Mouse (Mus musculus) hindbrain, embryonic 16.5 days (tissue): ENCODE data around the gene Elovl6. TPM values are rescaled to one million over a fixed set of nuclear protein-coding genes. Genes with fewer than 3 reads are reported as not detected.

ENCODE experiments used
- ATAC-seq: fragments of 200-750 bp; cut with Nextera tagmentation; 2 replicates; pipeline ENCODE4 v1.8.0; 2017; ENCODE audit warnings: moderate TSS enrichment, moderate library complexity
- H3K27ac ChIP-seq: fragments of 300-500 bp; sonication (generic); 2 replicates; pipeline ENCODE4 v1.5.1; 2014; ENCODE audit warnings: low read depth, mild to moderate bottlenecking, control low read depth, low read length, moderate library complexity
- H3K27me3 ChIP-seq: fragments of 300-500 bp; sonication (generic); replicated peaks from 2 replicates; pipeline ENCODE4 v1.6.1; 2014; ENCODE audit warnings: low read length; ENCODE audit not compliant: control insufficient read depth, insufficient read depth
- H3K36me3 ChIP-seq: fragments of 300-500 bp; sonication (generic); 2 replicates; pipeline ENCODE4 v1.6.1; 2014; ENCODE audit warnings: mild to moderate bottlenecking, low read length, moderate library complexity, mixed read lengths; ENCODE audit not compliant: control insufficient read depth, insufficient read depth
- H3K4me1 ChIP-seq: fragments of 300-500 bp; sonication (generic); 2 replicates; pipeline ENCODE4 v1.6.1; 2014; ENCODE audit warnings: low read depth, low read length; ENCODE audit not compliant: control insufficient read depth, insufficient read depth
- H3K4me2 ChIP-seq: fragments of 300-500 bp; sonication (generic); 2 replicates; pipeline ENCODE4 v1.6.1; 2014; ENCODE audit warnings: mild to moderate bottlenecking, low read length, control low read depth, moderate library complexity
- H3K4me3 ChIP-seq: fragments of 300-500 bp; sonication (generic); 2 replicates; pipeline ENCODE4 v1.5.1; 2014; ENCODE audit warnings: mild to moderate bottlenecking, low read length, control low read depth, moderate library complexity
- H3K9ac ChIP-seq: fragments of 300-500 bp; sonication (generic); 2 replicates; pipeline ENCODE4 v1.6.1; 2014; ENCODE audit warnings: low read depth, mild to moderate bottlenecking, control low read depth, low read length, moderate library complexity
- H3K9me3 ChIP-seq: fragments of 300-500 bp; sonication (generic); 2 replicates; pipeline ENCODE4 v1.6.1; 2014; ENCODE audit warnings: mild to moderate bottlenecking, low read length, moderate library complexity; ENCODE audit not compliant: control insufficient read depth
- WGBS: fragments of 180-500 bp; shearing (Covaris S2); extraction: QIAGEN DNeasy Blood & Tissue Kit; methylation state at CpG from one replicate; pipeline ENCODE4 v1.1.7; 2014; 5-methylcytosine and 5-hydroxymethylcytosine counted together
- polyA plus RNA-seq: library from polyadenylated mRNA; unstranded; fragments of >200 nt; fragmentation: Nextera tagmentation; extraction: Ambion mirVana; gene quantifications from 2 replicates; pipeline ENCODE4 v1.2.1, GENCODE M21; 2015

Elovl6 gene
- polyA plus RNA-seq, 1 experiment from 2014 or later, result 44.4 TPM

DNA sequence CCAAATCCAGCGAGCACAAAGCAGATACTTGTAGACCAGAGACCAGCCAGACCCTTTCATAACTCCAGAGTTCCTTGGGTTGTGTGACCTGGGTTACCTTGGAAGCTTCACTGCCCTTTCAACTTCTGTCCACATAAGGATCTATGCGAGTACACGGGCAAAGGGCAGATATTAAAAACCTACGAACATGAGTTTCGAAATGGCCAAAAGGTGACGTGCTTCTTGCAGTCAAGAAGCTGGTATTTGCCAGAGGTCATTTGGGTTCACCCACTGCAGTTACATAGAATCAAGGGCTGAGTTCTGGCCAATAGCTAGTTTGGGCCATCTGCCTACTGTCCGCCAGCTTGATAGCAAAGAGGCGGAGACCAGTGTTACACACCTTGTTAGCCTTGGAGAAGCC, 59.6 kb downstream of the Elovl6 start:
- H3K4me2 ChIP-seq, result no peak overlapping the region
- ATAC-seq, result no peak
- H3K9me3 ChIP-seq, result no peaks in the 10 kb centered on the region
- 95% methylated on average over 8 of the region's 8 CpGs for WGBS
- no peak overlapping the region for H3K27ac ChIP-seq
- no peaks in the 10 kb centered on the region for H3K27me3 ChIP-seq
- no peaks in the 10 kb centered on the region for H3K36me3 ChIP-seq
- peaks cover 10% of the 10 kb centered on the region for H3K4me1 ChIP-seq
- H3K4me3 ChIP-seq, result no peak overlapping the region
- no peak overlapping the region for H3K9ac ChIP-seq

GRCm38 (mm10) chr3:129593001-129593400, 60.8 kb downstream of the Elovl6 start:
- peaks cover 10% of the 10 kb centered on the region for H3K4me1 ChIP-seq
- WGBS, result 85% methylated on average over 9 of the region's 9 CpGs
- no peak overlapping the region for H3K4me2 ChIP-seq
- ATAC-seq, result no peak
- no peaks in the 10 kb centered on the region for H3K9me3 ChIP-seq
- H3K36me3 ChIP-seq, result no peaks in the 10 kb centered on the region
- no peak overlapping the region for H3K27ac ChIP-seq
- no peak overlapping the region for H3K9ac ChIP-seq
- no peak overlapping the region for H3K4me3 ChIP-seq
- no peaks in the 10 kb centered on the region for H3K27me3 ChIP-seq

DNA sequence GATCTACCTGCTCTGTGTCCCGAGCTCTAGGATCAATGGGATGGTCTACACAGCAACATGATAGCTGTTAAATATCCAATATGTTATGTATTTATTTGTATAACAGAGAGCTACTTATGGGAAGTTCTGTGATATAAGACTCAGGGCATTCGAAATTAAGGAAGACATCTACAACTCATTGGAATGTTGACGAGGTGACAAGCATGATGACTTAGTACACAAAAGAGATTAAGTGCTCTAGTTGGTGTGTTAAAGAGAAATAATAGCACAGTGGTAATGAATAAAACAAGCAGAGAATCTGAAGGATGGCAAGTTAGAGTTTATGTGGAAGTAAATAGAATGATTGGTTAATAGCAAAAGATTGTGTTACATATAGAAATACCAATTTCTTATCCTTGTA, 61.6 kb downstream of the Elovl6 start:
- Histone ChIP-seq H3K4me2 (no peak overlapping the region), H3K27ac (no peak overlapping the region), H3K4me1 (peaks cover 10% of the 10 kb centered on the region), H3K9me3 (no peaks in the 10 kb centered on the region), H3K36me3 (no peaks in the 10 kb centered on the region), H3K27me3 (no peaks in the 10 kb centered on the region), H3K9ac (no peak overlapping the region), H3K4me3 (no peak overlapping the region)
- no peak for ATAC-seq
- 89% methylated on average over 3 of the region's 3 CpGs for WGBS

- H3K27ac ChIP-seq, result no peak overlapping the region
- no peak overlapping the region for H3K4me3 ChIP-seq
- no peaks in the 10 kb centered on the region for H3K36me3 ChIP-seq
- H3K4me2 ChIP-seq, result no peak overlapping the region
- peaks cover 3% of the 10 kb centered on the region; the same call in 1 of the 2 replicates for H3K4me1 ChIP-seq
- no peak for ATAC-seq
- H3K9ac ChIP-seq, result no peak overlapping the region
- no peaks in the 10 kb centered on the region for H3K9me3 ChIP-seq
- 94% methylated on average over 6 of the region's 6 CpGs for whole genome bisulfite sequencing
- no peaks in the 10 kb centered on the region for H3K27me3 ChIP-seq
Measured at GRCm38 (mm10) chr3:129596098-129596497, 63.9 kb downstream of the Elovl6 start.

GRCm38 (mm10) chr3:129602289-129602688, 70.1 kb downstream of the Elovl6 start:
- H3K4me2 ChIP-seq, result no peak overlapping the region
- H3K9me3 ChIP-seq, result no peaks in the 10 kb centered on the region
- H3K4me1 ChIP-seq, result no peaks in the 10 kb centered on the region
- H3K27ac ChIP-seq, result no peak overlapping the region
- H3K4me3 ChIP-seq, result no peak overlapping the region
- 79% methylated on average over 9 of the region's 9 CpGs for WGBS
- no peaks in the 10 kb centered on the region for H3K27me3 ChIP-seq
- H3K36me3 ChIP-seq, result no peaks in the 10 kb centered on the region
- H3K9ac ChIP-seq, result no peak overlapping the region
- ATAC-seq, result 0 out of 2 replicates have a peak, but pooled peaks have one; percentile 45

GRCm38 (mm10) chr3:129605487-129605886, 73.3 kb downstream of the Elovl6 start:
- Histone ChIP-seq H3K4me1 (no peaks in the 10 kb centered on the region), H3K4me2 (no peak overlapping the region), H3K27ac (no peak overlapping the region), H3K36me3 (no peaks in the 10 kb centered on the region), H3K9ac (no peak overlapping the region), H3K4me3 (no peak overlapping the region), H3K27me3 (no peaks in the 10 kb centered on the region), H3K9me3 (no peaks in the 10 kb centered on the region)
- 41% methylated on average over 7 of the region's 7 CpGs for WGBS
- no peak for ATAC-seq

- H3K36me3 ChIP-seq, result no peaks in the 10 kb centered on the region
- no peak overlapping the region for H3K4me2 ChIP-seq
- 26% methylated on average over 6 of the region's 6 CpGs for WGBS
- no peaks in the 10 kb centered on the region for H3K27me3 ChIP-seq
- no peak overlapping the region for H3K4me3 ChIP-seq
- no peaks in the 10 kb centered on the region for H3K9me3 ChIP-seq
- H3K9ac ChIP-seq, result no peak overlapping the region
- no peak overlapping the region for H3K27ac ChIP-seq
- ATAC-seq, result no peak
- no peaks in the 10 kb centered on the region for H3K4me1 ChIP-seq
Measured at GRCm38 (mm10) chr3:129605934-129606333, 73.8 kb downstream of the Elovl6 start.

DNA sequence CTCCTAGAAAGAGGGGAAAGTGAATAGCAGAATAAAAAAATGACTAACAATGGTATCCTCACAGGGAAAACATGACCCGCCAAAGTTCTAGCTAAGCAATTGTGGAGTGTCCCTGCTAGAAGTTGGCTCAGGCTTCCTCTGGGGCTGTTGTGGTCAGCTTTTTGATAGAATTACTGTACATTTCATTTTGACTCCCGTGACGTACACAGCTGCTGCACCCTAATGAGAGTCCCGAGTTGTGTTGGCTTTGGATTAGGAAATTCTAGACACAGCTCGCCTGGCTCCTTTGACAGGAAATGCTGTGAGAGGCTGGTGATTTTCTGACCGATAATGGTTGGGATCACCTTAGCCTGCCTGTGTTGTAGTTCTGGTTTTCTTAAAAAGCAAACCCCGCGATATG, 79.5 kb downstream of the Elovl6 start:
- no peak overlapping the region for H3K4me3 ChIP-seq
- H3K27me3 ChIP-seq, result no peaks in the 10 kb centered on the region
- no peak overlapping the region for H3K4me2 ChIP-seq
- no peak overlapping the region for H3K27ac ChIP-seq
- no peaks in the 10 kb centered on the region for H3K9me3 ChIP-seq
- ATAC-seq, result no peak
- H3K9ac ChIP-seq, result no peak overlapping the region
- peaks cover 6% of the 10 kb centered on the region; the same call in 1 of the 2 replicates for H3K4me1 ChIP-seq
- WGBS, result 75% methylated on average over 8 of the region's 8 CpGs
- no peaks in the 10 kb centered on the region for H3K36me3 ChIP-seq

GRCm38 (mm10) chr3:129612311-129613097, 80.3 kb downstream of the Elovl6 start:
- Histone ChIP-seq H3K27ac (no peak overlapping the region), H3K4me1 (peaks cover 6% of the 10 kb centered on the region; the same call in 1 of the 2 replicates), H3K4me2 (peak overlapping the region; percentile 35; the same call in 1 of the 2 replicates), H3K27me3 (no peaks in the 10 kb centered on the region), H3K4me3 (peak overlapping the region; percentile 5; the same call in 1 of the 2 replicates), H3K36me3 (no peaks in the 10 kb centered on the region), H3K9me3 (no peaks in the 10 kb centered on the region), H3K9ac (no peak overlapping the region)
- peak; percentile 72 for ATAC-seq
- 57% methylated on average over 25 of the region's 25 CpGs for WGBS
